Mouse (Mus musculus) cerebellum, adult 11 months (tissue): ENCODE measurements around the gene Fbrs.
A peak's percentile ranks its signal among the peaks of the same experiment; 100 is the strongest.
"Not testable (repeated sequence)": the region's sequence is repeated elsewhere in the genome, so short reads cannot be mapped to it uniquely, and the experiment has no call there.

Experiments
- DNase-seq: peaks from one replicate; pipeline ENCODE4 v3.0.0; 2022

The Fbrs gene

DNA sequence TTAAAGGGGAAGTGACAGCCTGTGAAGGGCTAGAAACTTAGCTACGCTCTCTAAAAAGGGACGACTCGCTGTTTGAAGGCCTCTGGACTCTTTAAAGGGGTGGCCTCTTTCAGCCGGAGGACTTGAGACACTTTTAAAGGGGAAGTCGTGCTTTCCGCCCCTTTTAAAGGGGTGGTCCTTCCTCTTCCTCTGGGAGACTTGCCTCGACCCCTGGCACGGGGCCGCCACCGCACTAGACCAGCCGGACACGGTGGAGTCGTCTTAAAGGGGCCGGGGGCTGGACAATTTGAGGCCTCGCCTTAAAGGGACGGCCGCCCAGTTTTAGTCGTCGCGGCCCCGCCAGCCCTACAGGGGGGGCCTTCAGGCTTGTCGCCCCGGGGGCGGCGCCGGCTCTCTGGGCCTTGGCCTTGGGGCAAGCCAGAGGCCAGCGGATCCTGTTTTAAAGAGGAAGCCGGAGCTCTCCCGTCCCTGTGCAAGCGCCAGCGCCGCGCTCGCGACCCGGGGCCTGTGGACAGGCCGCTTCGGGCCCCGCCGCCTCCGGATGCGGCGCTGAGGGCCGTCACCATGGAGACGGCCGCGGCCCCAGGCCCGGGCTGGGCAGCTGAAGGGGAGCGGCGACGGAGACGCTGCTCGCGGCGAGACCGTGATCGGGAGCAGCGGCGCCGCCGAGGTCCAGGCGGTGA is at the start of gene Fbrs:
Gene Fbrs, plus strand, starts transcription at position 565 of the 683 bp plus-strand sequence.
- DNase-seq, result peak; percentile 94

DNA sequence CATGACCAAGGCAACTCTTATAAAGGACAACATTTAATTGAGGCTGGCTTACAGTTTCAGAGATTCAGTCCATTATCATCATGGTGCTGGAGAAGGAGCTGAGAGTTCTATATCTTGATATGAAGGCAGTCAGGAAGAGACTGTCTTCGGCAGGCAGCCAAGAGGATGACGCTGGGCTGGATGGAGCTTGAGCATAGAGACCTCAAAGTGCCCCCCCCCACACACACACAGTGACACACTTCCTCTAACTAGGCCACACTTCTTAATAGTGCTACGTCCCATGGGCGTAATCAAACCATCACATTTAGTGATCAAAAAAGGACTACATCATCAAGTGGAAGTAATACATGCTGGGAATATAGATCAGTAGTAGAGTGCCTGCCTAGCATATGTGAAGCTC is 43.8 kb upstream of the Fbrs start:
- DNase-seq, result no peak

GRCm38 (mm10) chr7:127437724-127438123 is 41.3 kb upstream of the Fbrs start:
- no peak for DNase-seq

DNA sequence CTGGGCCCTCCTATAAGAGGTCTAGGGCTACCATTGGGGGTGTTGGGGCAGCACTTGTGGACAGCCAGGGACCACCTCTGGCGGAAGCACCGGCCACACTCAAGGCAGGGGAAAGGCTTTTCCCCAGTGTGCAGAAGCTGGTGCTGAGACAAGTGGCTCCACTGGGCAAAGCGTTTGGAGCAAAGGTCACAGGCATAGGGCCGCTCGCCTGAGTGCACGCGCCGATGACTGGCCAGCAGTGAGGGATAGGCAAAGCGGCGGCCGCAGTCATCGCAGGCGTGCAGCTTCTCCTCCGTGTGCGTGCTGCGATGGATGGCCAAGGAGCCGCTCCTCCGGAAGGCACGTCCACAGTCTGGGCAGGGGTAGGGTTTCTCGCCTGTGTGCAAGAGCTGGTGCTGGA is 35.0 kb upstream of the Fbrs start:
- no peak for DNase-seq

DNA sequence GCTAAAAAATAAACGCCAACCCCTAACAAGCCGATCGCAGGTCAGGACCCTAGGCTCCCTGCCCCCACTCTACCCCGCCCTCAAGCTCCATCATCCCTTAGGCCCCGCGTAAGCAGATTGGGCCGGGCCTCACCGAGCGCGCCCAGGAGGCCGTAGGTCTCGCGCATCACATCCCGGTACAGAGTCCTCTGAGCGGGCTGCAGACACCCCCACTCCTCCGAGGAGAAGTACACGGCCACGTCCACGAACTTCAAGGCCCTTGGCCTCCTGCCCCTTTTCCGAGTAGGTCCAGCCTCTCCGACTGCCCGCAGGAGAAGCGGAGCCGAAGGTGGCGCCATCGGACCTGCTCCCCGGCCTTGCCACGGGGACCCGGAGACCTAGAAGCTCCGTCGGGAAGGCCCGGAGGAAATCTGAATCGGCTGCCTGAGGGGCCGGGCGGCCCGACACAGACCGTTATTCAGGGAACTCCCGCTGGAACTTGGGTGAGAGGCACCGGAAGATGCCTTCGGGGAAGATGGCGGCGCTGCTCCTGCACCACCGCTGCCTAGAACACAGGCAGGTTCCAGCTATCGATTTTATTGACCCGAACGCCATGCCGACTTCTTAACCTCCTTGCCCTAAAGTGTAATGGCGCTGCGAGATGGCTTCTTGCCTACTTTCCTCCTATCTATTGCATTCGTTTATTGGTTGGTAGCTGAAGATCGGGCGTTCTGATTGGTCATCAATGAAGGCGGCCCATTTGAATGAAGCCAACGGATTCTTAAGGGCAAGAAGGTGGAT is 30.3 kb upstream of the Fbrs start, which contains the start of gene Zfp689:
Gene Zfp689, minus strand, starts transcription at position 638 of the 780 bp plus-strand sequence.
- DNase-seq, result peak; percentile 91

DNA sequence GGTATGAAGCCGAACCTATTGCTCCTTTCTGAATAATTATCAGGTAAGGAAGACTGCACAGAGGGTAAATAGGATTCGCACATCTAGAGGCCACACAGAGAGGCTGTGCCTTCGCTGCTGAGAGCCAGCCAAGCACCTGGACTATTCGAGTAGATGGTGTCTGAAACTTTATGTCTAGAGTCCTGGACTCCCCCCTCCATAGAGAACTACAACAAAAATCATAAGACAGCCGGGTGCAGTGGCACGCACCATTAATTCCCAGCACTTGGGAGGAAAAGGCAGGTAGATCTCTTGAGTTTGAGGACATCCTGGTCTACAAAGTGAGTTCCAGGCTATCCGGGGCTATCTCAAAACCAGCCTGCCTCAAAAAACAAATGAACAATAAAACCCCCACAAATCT is 29.0 kb upstream of the Fbrs start:
- DNase-seq, result no peak

DNA sequence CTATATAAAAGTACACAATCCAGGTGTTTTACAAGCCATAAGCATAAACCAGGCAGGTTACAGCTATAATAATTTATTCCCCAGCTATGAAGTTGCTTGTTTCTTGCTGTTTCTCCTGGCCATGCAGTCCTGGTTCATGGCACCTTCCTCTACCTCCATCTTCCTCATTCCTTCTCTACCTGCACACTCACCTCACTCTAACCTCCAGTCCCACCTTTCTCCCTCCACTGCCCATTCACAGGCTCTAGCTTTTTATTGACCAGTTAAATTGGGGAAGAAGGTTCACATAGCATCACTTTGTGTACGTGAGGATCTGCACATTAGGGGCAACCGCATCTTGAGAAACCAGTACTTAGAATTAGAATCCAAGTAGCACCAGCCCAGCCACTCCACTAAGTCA is 25.9 kb upstream of the Fbrs start:
- no peak for DNase-seq

DNA sequence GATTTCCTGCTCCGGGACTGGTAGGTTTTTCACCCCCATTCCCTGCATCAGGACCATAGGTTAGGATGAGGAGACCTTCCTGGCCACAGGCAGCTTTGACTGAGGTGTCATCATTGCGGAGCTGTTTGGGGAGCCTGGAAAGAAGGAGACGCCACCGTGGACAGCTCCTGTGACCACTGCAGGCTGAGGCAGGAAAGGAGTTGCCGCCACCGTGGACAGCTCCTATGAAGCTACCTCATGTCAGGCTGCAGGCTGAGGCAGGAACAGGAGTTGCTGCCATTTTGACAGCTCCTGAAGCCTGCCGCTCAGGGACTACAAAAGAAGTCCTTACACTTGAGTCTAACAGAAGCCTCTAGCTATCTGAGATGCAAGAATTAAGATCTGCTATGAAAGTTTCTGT is 24.1 kb upstream of the Fbrs start:
- DNase-seq, result no peak

DNA sequence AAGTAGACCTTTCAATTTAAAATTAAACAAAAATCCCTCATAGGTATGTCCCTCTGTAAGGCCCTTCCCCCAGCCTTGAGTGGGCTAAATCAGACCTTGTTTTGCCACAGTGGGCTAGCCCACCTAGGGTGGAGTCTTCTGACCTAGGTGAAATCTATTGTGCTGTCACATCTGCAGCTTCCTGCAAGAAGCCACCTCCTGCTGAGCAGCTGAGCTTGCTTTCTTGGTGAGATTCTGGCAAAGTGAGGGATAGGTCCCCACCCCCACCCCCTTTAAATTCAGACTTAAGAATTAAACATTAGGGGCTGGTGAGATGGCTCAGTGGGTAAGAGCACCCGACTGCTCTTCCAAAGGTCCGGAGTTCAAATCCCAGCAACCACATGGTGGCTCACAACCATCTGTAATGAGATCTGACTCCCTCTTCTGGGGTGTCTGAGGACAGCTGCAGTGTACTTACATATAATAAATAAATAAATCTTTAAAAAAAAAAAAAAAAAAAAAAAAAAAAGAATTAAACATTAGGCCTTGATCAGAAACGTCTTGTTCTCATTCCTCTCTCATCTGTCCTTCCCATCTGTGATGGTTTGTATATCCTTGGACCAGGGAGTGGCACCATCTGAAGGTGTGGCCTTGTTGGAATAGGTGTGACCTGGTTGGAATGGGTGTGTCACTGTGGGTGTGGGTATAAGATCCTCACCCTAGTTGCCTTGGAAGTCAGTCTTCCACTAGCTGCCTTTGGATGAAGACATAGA is 20.5 kb upstream of the Fbrs start:
- not testable (repeated sequence) for DNase-seq

- DNase-seq, result not testable (repeated sequence)
These were observed 19.7 kb upstream of the Fbrs start, which contains the start of gene Prr14 for GRCm38 (mm10) chr7:127459311-127459710. Prr14 (plus strand) TSS chr7:127459611.

DNA sequence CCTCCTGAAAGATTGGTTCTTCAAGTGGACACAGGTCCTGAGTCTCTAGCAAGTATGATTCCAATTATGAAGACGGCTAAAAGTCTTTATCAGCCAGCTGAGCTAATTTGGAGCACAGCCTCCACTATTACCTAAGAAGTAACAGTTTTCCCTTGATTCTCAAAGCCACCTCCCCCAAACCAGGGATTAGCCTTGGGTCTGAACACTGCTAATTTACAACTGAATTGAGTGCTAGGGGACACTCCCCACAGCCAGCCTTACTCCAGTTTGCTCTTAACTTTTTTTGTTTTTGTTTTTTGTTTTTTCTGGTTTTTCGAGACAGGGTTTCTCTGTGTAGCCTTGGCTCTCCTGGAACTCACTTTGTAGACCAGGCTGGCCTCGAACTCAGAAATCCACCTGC is 13.8 kb upstream of the Fbrs start:
- DNase-seq, result no peak

DNA sequence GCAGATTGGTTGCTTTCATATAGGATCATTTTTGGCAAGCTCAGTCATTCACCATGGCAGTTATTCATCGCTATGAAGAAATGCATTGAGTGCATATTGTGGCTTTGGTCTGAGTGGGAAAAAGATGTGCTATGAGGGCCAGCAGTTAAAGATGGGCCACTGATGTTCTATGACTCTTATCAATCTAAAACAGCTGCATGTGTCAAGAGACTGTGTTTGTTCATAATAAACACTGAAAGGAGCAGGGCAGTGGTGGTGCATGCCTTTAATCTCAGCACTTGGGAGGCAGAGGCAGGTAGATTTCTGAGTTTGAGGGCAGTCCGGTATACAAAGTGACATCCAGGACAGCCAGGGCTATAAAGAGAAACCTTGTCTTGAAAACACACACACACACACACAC is 13.3 kb upstream of the Fbrs start:
- not testable (repeated sequence) for DNase-seq

DNA sequence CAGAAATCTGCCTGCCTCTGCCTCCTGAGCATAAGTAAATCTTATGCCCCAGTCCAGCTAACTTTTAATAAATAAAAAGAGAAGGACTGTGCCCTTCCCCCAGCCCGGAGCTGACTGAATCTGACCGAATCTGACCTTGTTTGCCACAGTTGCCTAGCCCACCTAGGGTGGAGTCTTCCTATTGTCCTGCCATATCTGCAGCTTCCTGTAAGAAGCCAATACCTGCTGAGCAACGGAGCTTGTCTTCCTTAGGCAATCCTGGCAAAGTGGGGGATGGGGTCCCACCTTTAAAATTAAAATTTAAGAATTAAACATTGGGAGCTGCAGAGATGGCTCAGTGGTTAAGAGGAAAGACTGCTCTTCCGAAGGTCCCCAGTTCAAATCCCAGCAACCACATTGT is 12.4 kb upstream of the Fbrs start:
- no peak for DNase-seq

DNA sequence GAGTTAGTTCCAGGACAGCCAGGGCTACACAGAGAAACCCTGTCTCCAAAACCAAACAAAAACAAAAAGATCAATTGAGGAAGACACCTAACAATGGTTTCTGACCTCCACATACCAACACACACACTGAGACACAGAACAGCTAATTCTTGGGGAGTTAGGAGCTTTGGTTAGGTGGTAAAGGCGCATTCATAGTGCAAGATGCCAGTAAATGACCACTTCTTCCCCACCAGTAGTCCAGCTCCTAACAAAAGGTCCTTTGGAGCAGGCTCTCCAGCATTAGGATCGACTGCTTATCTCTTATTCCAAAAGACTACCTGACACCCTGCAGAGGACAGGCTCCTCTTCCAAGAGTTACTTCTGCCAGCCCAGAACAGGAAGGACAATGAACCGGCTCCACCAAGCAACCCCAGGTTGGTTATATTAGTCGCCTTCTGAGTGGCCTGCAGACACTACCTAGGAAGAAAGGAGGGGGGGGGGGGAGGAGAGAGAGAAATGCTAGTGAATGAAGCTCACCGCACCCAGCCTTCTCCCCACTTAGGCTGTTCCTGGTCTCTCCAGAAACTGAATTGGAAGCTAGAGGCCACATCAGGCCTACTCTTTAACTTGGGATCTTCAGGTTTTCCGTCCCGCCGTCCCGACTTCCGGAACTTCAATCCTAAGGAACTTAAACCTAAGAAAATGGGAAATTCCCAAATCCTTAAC is 8.8 kb upstream of the Fbrs start:
- DNase-seq, result peak; percentile 31

- DNase-seq, result peak; percentile 87
These were observed 8.0 kb upstream of the Fbrs start for GRCm38 (mm10) chr7:127470743-127471645.

DNA sequence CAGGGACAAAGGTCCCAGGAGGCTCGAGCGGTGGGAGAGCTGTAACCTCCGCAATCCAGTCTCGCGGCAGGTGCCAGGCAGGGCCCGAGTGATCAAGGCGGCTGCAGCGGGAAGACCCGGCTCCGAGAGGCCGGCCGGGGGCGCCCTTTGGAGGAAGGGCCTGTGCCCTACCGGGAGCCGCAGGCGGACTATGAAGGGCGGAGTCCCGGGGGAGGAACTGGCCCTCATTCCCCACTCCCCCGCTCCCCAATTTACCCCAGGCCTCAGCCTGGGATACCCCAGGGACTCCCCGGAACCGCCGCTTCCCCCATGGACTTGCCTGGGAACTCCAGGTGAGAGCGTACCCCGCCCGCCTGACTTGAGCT is 7.4 kb upstream of the Fbrs start:
- DNase-seq, result peak; percentile 58

GRCm38 (mm10) chr7:127472060-127472459 is 6.9 kb upstream of the Fbrs start:
- no peak for DNase-seq

- DNase-seq, result no peak
These were observed 5.3 kb upstream of the Fbrs start for GRCm38 (mm10) chr7:127473705-127474104.

GRCm38 (mm10) chr7:127474378-127475070 is 4.5 kb upstream of the Fbrs start:
- DNase-seq, result no peak

GRCm38 (mm10) chr7:127475186-127475740 is 3.7 kb upstream of the Fbrs start:
- DNase-seq, result peak; percentile 32

DNA sequence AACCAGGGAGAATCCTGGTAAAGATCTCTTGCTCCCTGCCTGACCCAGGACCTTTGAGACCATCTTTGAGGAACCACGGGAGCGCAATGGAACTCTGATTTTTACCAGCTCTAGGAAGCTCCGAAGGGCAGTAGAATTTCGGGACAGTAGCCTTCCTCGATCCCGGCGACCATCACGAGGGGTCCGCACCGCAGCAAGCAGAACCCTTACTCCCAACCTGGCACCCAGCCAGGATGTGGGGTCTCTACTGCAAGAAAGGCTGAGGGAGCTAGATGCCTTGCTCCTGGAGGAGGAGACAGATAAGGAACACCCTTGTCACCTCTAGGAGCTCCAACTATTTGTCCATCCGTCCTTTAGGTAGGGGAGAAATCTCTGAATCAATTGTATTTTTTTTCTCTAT is 2.7 kb upstream of the Fbrs start:
- DNase-seq, result peak; percentile 61
